Mouse (Mus musculus) embryonic facial prominence, embryonic 14.5 days (tissue): ENCODE data around the gene Tnni2. TPM values are rescaled to one million over a fixed set of nuclear protein-coding genes. Genes with fewer than 3 reads are reported as not detected.
A peak's percentile ranks its signal among the peaks of the same experiment; 100 is the strongest.
"Not testable (repeated sequence)": the region's sequence is repeated elsewhere in the genome, so short reads cannot be mapped to it uniquely, and the experiment has no call there.

ENCODE experiments used
- ATAC-seq: fragments of 200-750 bp; cut with Nextera tagmentation; 2 replicates; pipeline ENCODE4 v1.8.0; 2017; ENCODE audit warnings: low read depth, moderate number of reproducible peaks, moderate TSS enrichment
- DNase-seq: peaks from one replicate; pipeline ENCODE4 v3.0.0-alpha.2; 2015; ENCODE audit warnings: low spot score
- H3K27ac ChIP-seq: fragments of 300-500 bp; sonication (generic); replicated peaks from 2 replicates; pipeline ENCODE4 v1.5.1; 2014; ENCODE audit warnings: low read depth, mild to moderate bottlenecking, low read length, moderate library complexity
- H3K27me3 ChIP-seq: fragments of 300-500 bp; sonication (generic); replicated peaks from 2 replicates; pipeline ENCODE4 v1.6.1; 2014; ENCODE audit warnings: low read length; ENCODE audit not compliant: control insufficient read depth, insufficient read depth
- H3K36me3 ChIP-seq: fragments of 300-500 bp; sonication (generic); 2 replicates; pipeline ENCODE4 v1.6.1; 2014; ENCODE audit warnings: low read length, mixed read lengths; ENCODE audit not compliant: control insufficient read depth, insufficient read depth
- H3K4me1 ChIP-seq: fragments of 300-500 bp; sonication (generic); 2 replicates; pipeline ENCODE4 v1.6.1; 2014; ENCODE audit warnings: antibody characterized with exemption, low read length; ENCODE audit not compliant: control insufficient read depth, insufficient read depth
- H3K4me2 ChIP-seq: fragments of 300-500 bp; sonication (generic); 2 replicates; pipeline ENCODE4 v1.6.1; 2014; ENCODE audit warnings: low read depth, mild to moderate bottlenecking, low read length, moderate library complexity, mixed read lengths
- H3K4me3 ChIP-seq: fragments of 300-500 bp; sonication (generic); 2 replicates; pipeline ENCODE4 v1.5.1; 2014; ENCODE audit warnings: low read depth, mild to moderate bottlenecking, low read length
- H3K9ac ChIP-seq: fragments of 300-500 bp; sonication (generic); 2 replicates; pipeline ENCODE4 v1.6.1; 2014; ENCODE audit warnings: low read depth, mild to moderate bottlenecking, low read length, moderate library complexity, mixed read lengths
- H3K9me3 ChIP-seq: fragments of 300-500 bp; sonication (generic); 2 replicates; pipeline ENCODE4 v1.6.1; 2016; ENCODE audit warnings: low read length; ENCODE audit not compliant: control insufficient read depth
- WGBS: fragments of 180-500 bp; shearing (Covaris S2); extraction: QIAGEN DNeasy Blood & Tissue Kit; methylation state at CpG from one replicate; pipeline ENCODE4 v1.1.7; 2014; 5-methylcytosine and 5-hydroxymethylcytosine counted together
- polyA plus RNA-seq: library from polyadenylated mRNA; unstranded; fragments of >200 nt; fragmentation: Nextera tagmentation; extraction: Ambion mirVana; gene quantifications from 2 replicates; pipeline ENCODE4 v1.2.1, GENCODE M21; 2014

Tnni2 gene
- polyA plus RNA-seq, 1 experiment from 2014 or later: 564 TPM

DNA sequence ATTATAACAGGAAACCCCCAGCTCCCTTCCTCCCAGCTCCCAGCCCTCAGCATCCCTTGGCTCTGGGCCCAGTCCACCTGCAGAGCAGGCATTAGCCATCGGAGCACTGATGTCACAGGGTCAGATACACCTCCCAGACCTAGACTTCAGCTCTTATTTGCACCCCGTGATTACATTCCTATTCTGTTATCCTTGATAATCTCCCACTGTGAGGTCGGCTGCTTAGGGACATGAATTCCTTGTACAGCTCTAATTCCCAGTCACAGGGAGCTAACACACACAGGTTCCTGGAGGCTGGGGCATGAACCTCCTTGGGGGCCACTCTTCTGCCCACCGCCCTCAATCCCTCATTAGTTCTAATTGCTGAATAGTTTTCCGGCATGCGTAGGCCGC lies 40.9 kb upstream of the Tnni2 start:
- no peak overlapping the region for H3K4me2 ChIP-seq
- no peak overlapping the region for H3K27ac ChIP-seq
- H3K36me3 ChIP-seq: no peaks in the 10 kb centered on the region
- H3K27me3 ChIP-seq: no peaks in the 10 kb centered on the region
- DNase-seq (peak; percentile 59), ATAC-seq (peak; percentile 81)
- WGBS: 37% methylated on average over 7 of the region's 7 CpGs
- no peak overlapping the region for H3K9ac ChIP-seq
- no peak overlapping the region for H3K4me3 ChIP-seq
- no peaks in the 10 kb centered on the region for H3K4me1 ChIP-seq
- H3K9me3 ChIP-seq: no peaks in the 10 kb centered on the region

DNA sequence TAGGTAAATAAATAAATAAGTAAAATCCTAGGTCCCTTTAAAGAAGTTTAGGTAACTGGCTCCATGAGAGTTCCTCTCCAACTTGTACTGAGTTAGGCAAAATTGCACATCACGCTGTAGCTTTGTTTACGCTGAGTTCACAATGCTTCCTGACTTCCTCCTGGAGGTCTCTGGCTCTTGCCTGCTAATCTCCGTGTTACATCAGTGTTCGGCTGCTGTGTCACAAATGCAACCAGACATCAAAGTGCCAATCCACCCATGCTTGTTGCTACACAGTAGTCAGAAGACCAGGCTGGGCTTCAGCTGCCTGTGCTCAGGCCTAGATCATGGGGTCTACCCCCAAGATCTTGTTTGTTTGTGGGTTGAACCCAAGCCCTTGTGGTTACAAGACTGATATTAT lies 38.0 kb upstream of the Tnni2 start:
- DNase-seq (no peak), ATAC-seq (no peak)
- Histone ChIP-seq H3K27ac (no peak overlapping the region), H3K27me3 (no peaks in the 10 kb centered on the region), H3K4me1 (no peaks in the 10 kb centered on the region), H3K9ac (no peak overlapping the region), H3K36me3 (no peaks in the 10 kb centered on the region), H3K4me2 (no peak overlapping the region), H3K4me3 (no peak overlapping the region), H3K9me3 (no peaks in the 10 kb centered on the region)
- 78% methylated on average over 4 of the region's 4 CpGs for WGBS

DNA sequence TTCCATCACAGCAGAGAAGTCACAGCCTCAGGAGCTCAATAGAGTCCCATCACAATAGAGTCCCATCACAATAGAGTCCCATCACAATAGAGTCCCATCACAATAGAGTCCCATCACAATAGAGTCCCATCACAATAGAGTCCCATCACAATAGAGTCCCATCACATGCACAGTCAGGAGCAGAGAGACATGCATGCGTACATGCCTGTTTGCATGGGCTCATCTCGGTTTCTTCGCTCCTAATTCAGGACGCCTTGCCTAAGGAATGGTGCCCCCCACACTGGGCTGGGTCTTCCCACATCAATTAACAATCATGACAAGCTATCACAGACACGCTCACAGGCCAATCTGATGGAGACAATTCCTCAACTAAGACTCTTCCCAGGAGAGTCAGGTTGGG lies 36.5 kb upstream of the Tnni2 start:
- not testable (repeated sequence) for H3K27ac ChIP-seq, H3K4me3 ChIP-seq, ATAC-seq, H3K4me2 ChIP-seq, H3K4me1 ChIP-seq, DNase-seq, H3K36me3 ChIP-seq, H3K27me3 ChIP-seq, H3K9ac ChIP-seq, H3K9me3 ChIP-seq
- WGBS: 87% methylated on average over 5 of the region's 5 CpGs

DNA sequence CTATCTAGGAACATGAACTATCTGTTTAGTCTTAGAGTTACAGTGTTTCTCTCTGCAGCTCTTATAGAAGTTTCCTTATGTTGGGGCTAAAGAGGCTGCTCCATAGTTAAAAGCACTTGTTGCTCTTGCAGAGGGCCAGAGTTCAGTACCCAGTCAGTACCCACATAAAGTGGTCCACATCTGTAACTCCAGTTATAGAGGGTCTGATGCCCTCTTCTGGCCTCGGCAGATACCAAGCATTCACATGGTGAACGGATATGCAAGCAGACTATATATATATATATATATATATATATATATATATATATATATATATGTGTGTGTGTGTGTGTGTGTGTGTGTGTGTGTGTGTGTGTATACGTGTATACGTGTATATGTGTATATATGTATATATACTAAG lies 33.7 kb upstream of the Tnni2 start:
- Histone ChIP-seq H3K4me2 (no peak overlapping the region), H3K27ac (no peak overlapping the region), H3K4me1 (no peaks in the 10 kb centered on the region), H3K36me3 (no peaks in the 10 kb centered on the region), H3K9ac (no peak overlapping the region), H3K27me3 (no peaks in the 10 kb centered on the region), H3K9me3 (no peaks in the 10 kb centered on the region), H3K4me3 (no peak overlapping the region)
- no peak for DNase-seq
- no peak for ATAC-seq
- WGBS: 62% methylated on average over 4 of the region's 4 CpGs

DNA sequence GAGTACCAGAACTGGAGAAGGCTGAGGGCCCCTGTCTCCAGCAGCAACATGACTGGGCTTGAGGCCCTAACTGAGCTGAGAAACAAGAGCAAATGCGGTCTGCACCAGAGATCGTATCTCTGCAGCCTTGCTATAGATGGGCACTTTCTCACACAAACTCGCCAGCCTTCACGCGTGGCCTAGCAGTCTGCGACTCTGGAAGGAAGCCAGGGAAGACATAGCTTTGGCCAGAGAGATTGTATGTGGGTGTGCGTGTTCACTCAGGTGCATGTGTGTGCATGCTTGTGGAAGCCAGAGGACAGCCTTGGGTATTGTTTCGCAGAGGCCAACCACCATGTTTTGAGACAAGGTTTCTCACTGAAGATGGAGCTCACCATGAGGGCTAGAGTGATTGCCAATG lies 32.9 kb upstream of the Tnni2 start:
- ATAC-seq (no peak), DNase-seq (no peak)
- Histone ChIP-seq H3K4me3 (no peak overlapping the region), H3K4me1 (no peaks in the 10 kb centered on the region), H3K9me3 (no peaks in the 10 kb centered on the region), H3K4me2 (no peak overlapping the region), H3K27me3 (no peaks in the 10 kb centered on the region), H3K9ac (no peak overlapping the region), H3K36me3 (no peaks in the 10 kb centered on the region), H3K27ac (no peak overlapping the region)
- 90% methylated on average over 8 of the region's 8 CpGs for WGBS

GRCm38 (mm10) chr7:142409603-142410002 lies 32.0 kb upstream of the Tnni2 start:
- no peak overlapping the region for H3K27ac ChIP-seq
- ATAC-seq (no peak), DNase-seq (no peak)
- H3K36me3 ChIP-seq: no peaks in the 10 kb centered on the region
- no peak overlapping the region for H3K4me2 ChIP-seq
- H3K9me3 ChIP-seq: no peaks in the 10 kb centered on the region
- no peaks in the 10 kb centered on the region for H3K27me3 ChIP-seq
- H3K4me3 ChIP-seq: no peak overlapping the region
- 79% methylated on average over 3 of the region's 3 CpGs for WGBS
- H3K9ac ChIP-seq: no peak overlapping the region
- no peaks in the 10 kb centered on the region for H3K4me1 ChIP-seq

DNA sequence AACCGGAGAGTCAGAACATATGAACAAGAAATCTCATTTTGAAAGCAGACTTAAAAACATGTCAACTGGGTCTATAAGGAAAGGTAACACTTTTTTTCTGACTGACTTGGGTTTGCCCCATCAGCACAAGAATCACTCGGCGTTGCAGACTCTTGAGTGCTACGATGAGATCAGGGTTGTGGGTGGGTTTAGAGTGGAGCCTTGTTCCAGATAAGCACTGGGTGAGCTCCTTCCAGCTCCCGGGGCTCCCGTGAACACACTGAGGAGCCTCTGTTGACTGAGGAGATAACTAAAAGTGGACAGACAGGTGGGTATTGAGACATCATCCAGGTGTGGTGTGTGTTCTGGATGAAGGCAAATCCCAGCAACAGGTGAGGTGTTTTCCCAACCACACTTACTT lies 28.3 kb upstream of the Tnni2 start:
- no peak overlapping the region for H3K4me2 ChIP-seq
- H3K9ac ChIP-seq: no peak overlapping the region
- no peak for DNase-seq
- ATAC-seq: no peak
- no peaks in the 10 kb centered on the region for H3K9me3 ChIP-seq
- H3K4me3 ChIP-seq: no peak overlapping the region
- no peaks in the 10 kb centered on the region for H3K4me1 ChIP-seq
- 94% methylated on average over 6 of the region's 6 CpGs for WGBS
- H3K27ac ChIP-seq: no peak overlapping the region
- no peaks in the 10 kb centered on the region for H3K27me3 ChIP-seq
- H3K36me3 ChIP-seq: no peaks in the 10 kb centered on the region

GRCm38 (mm10) chr7:142415314-142415713 lies 26.3 kb upstream of the Tnni2 start:
- H3K27ac ChIP-seq: no peak overlapping the region
- H3K9ac ChIP-seq: no peak overlapping the region
- no peaks in the 10 kb centered on the region for H3K4me1 ChIP-seq
- H3K9me3 ChIP-seq: no peaks in the 10 kb centered on the region
- ATAC-seq (no peak), DNase-seq (peak; percentile 41)
- H3K4me2 ChIP-seq: no peak overlapping the region
- no peaks in the 10 kb centered on the region for H3K27me3 ChIP-seq
- 49% methylated on average over 4 of the region's 4 CpGs for WGBS
- no peak overlapping the region for H3K4me3 ChIP-seq
- no peaks in the 10 kb centered on the region for H3K36me3 ChIP-seq

- no peak for ATAC-seq
- 66% methylated on average over 3 of the region's 3 CpGs for WGBS
- Histone ChIP-seq H3K4me2 (no peak overlapping the region), H3K4me3 (no peak overlapping the region), H3K9me3 (no peaks in the 10 kb centered on the region), H3K9ac (no peak overlapping the region), H3K36me3 (no peaks in the 10 kb centered on the region), H3K27ac (no peak overlapping the region), H3K27me3 (no peaks in the 10 kb centered on the region), H3K4me1 (no peaks in the 10 kb centered on the region)
- no peak for DNase-seq
These were observed 25.4 kb upstream of the Tnni2 start for GRCm38 (mm10) chr7:142416225-142416624.
